Mouse (Mus musculus): Measurements from ENCODE around the gene Nell2. TPM values are rescaled to one million over a fixed set of nuclear protein-coding genes. Genes with fewer than 3 reads are reported as not detected.

Nell2 gene
- polyA plus RNA-seq, 1 experiment from 2014 or later: 14.3 TPM

GRCm38 (mm10) chr15:95316626-95317025, 211.7 kb downstream of the Nell2 start:
- no peak overlapping the region for H3K27ac ChIP-seq
- H3K27me3 ChIP-seq (replicated peaks): no peaks in the 10 kb centered on the region
- no peak overlapping the region for H3K4me3 ChIP-seq (replicated peaks)
- ATAC-seq (ENCODE audit: insufficient read depth, low FRiP score, low read depth): no peak
- H3K9me3 ChIP-seq: no peaks in the 10 kb centered on the region
- H3K36me3 ChIP-seq: no peaks in the 10 kb centered on the region
- H3K9ac ChIP-seq: no peak overlapping the region
- no peak overlapping the region for H3K4me2 ChIP-seq
- 53% methylated on average over 4 of the region's 4 CpGs for WGBS
- no peaks in the 10 kb centered on the region for H3K4me1 ChIP-seq

DNA sequence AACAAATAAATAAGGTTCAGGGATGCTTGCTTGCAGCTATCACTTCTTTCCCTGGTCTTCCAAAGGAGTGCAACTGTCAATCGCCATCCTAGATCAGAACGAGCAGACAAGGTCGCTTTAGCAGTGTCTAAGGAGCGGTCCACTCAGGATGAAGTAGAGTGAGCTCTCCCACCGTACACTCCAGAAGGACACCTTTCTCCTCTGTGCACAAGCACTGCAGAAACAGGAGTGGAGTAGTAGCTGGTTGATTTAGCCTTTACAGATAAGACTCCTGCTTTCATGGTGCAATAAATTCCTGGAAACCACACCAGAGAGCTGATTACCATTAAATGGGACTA, 213.6 kb downstream of the Nell2 start:
- WGBS: 93% methylated on average over 5 of the region's 5 CpGs
- no peak overlapping the region for H3K4me2 ChIP-seq
- no peak overlapping the region for H3K4me3 ChIP-seq (replicated peaks)
- H3K4me1 ChIP-seq: no peaks in the 10 kb centered on the region
- H3K9ac ChIP-seq: no peak overlapping the region
- H3K9me3 ChIP-seq: no peaks in the 10 kb centered on the region
- no peak for ATAC-seq (ENCODE audit: insufficient read depth, low FRiP score, low read depth)
- no peak overlapping the region for H3K27ac ChIP-seq
- H3K36me3 ChIP-seq: no peaks in the 10 kb centered on the region
- no peaks in the 10 kb centered on the region for H3K27me3 ChIP-seq (replicated peaks)

DNA sequence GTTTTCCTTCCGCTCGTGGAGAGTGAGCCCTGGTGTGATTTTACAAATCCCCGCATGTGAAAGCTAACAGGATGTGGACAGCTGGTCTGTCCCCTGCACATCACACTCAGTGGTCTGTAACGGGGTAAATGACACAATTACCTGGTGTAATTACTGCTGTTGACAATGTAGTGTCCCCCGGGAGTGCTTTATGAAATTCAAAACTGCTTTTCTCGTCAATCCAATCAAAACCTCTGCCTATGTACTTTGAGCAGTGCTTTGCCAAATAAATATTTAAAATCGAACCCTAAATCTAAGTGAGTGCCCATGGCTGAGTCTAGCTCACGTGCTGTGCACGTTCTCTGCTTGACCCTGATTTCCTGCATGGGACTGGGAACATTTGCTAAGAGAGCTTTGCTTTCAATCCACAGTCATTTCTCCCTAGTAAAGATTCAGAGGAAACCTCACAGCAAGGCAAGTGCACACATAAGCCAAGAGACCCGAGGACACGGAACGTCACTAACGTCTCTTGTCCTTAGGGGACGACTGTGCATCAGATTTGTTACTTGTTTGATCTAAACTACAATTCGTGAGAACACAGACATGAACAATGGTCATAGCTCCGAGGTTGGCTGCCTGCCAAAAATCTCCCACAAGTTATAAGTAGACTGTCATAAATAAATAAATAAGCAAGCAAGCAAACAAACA, 214.1 kb downstream of the Nell2 start:
- no peak for ATAC-seq (ENCODE audit: insufficient read depth, low FRiP score, low read depth)
- Histone ChIP-seq H3K27me3 (replicated peaks) (no peaks in the 10 kb centered on the region), H3K4me3 (replicated peaks) (no peak overlapping the region), H3K36me3 (no peaks in the 10 kb centered on the region), H3K27ac (no peak overlapping the region), H3K9me3 (no peaks in the 10 kb centered on the region), H3K9ac (no peak overlapping the region), H3K4me2 (no peak overlapping the region), H3K4me1 (no peaks in the 10 kb centered on the region)
- WGBS: 64% methylated on average over 16 of the region's 16 CpGs

DNA sequence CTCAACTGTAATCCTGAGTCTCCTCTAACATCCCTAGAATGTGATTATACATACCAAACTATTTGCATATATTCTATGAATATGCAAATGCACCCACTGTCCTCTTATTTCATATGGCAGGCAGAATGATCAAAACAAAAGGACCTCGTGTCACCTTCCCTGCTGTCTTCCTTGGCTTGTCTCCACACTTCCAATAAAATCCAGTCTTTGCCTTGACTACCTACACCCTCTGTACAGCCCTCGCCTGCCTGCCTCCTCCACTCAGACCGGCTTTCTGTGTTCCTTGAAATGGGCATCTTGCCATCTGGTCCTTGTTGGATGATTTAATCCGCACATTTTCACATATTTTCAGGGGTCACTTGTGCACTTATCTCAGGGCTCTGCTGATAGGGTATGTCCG, 215.1 kb downstream of the Nell2 start:
- H3K27me3 ChIP-seq (replicated peaks): no peaks in the 10 kb centered on the region
- no peaks in the 10 kb centered on the region for H3K9me3 ChIP-seq
- H3K4me1 ChIP-seq: no peaks in the 10 kb centered on the region
- H3K9ac ChIP-seq: no peak overlapping the region
- WGBS: 69% methylated on average over 5 of the region's 5 CpGs
- H3K4me2 ChIP-seq: no peak overlapping the region
- H3K4me3 ChIP-seq (replicated peaks): no peak overlapping the region
- no peak overlapping the region for H3K27ac ChIP-seq
- no peak for ATAC-seq (ENCODE audit: insufficient read depth, low FRiP score, low read depth)
- no peaks in the 10 kb centered on the region for H3K36me3 ChIP-seq

DNA sequence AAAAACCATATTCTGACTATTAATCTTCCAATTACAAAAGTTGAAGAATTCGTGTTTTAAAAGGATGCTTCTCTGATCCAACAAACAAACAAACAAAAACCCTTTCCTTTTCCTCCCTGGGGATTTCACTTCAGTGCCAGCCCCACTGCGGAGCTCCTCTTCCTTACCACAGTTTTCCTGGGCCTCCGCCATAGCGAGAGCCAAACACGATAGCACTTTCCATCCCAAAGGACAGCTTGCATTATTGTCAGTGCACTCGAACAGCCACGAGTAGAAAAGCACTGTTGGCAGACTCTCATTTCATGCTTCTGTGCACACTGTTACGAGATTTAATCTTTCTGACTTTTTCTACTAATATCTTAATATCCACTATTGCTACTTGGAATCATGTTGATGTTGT, 224.3 kb downstream of the Nell2 start:
- no peak for ATAC-seq (ENCODE audit: insufficient read depth, low FRiP score, low read depth)
- H3K36me3 ChIP-seq: no peaks in the 10 kb centered on the region
- 87% methylated on average over 8 of the region's 8 CpGs for WGBS
- no peak overlapping the region for H3K4me3 ChIP-seq (replicated peaks)
- no peaks in the 10 kb centered on the region for H3K4me1 ChIP-seq
- H3K9me3 ChIP-seq: no peaks in the 10 kb centered on the region
- H3K27ac ChIP-seq: no peak overlapping the region
- H3K4me2 ChIP-seq: no peak overlapping the region
- H3K27me3 ChIP-seq (replicated peaks): no peaks in the 10 kb centered on the region
- H3K9ac ChIP-seq: no peak overlapping the region

DNA sequence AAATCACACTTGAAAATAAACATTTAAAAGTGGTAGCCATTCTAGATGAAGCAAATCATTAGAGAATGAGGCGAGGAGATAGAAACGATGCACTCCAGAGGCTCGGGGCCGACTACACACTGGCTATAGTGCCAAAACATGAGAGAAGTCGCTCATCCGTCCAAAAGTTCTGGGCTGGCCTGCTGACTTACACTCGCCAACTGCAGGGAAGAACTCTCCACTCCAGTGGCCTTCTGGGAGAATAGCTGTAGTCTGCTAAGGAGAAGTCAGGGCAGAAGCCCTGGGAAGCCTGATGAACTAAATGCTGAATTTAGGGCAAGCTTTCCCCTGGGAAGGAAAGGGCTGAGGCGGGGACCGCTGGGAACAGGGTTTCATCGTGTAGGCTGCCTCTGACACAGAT, 231.8 kb downstream of the Nell2 start:
- Histone ChIP-seq H3K9me3 (no peaks in the 10 kb centered on the region), H3K4me1 (no peaks in the 10 kb centered on the region), H3K4me3 (replicated peaks) (no peak overlapping the region), H3K4me2 (no peak overlapping the region), H3K27me3 (replicated peaks) (no peaks in the 10 kb centered on the region), H3K9ac (no peak overlapping the region), H3K27ac (no peak overlapping the region), H3K36me3 (no peaks in the 10 kb centered on the region)
- no peak for ATAC-seq (ENCODE audit: insufficient read depth, low FRiP score, low read depth)
- WGBS: 92% methylated on average over 10 of the region's 10 CpGs

DNA sequence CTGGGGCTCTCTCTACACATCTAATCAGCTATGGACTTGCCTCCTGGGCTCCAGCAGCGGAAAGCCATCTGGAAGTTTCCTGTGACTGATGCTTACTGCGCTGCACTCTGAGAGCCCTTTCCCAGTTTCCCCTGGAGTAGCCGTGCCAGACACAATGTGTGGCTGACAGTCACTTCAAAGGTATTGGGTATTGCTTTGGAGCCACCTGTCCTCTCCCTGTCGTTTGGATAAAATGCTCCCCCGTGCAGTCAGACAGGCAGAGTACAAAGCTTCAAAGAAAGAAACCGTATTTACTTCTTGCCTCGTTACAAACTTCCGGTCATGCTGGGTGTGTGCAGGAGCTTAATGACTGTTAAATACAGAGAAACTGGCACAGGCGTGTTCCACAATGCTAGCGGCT, 239.3 kb downstream of the Nell2 start:
- no peak for ATAC-seq (ENCODE audit: insufficient read depth, low FRiP score, low read depth)
- Histone ChIP-seq H3K4me1 (no peaks in the 10 kb centered on the region), H3K9ac (no peak overlapping the region), H3K9me3 (no peaks in the 10 kb centered on the region), H3K27ac (no peak overlapping the region), H3K4me2 (no peak overlapping the region), H3K4me3 (replicated peaks) (no peak overlapping the region), H3K36me3 (no peaks in the 10 kb centered on the region), H3K27me3 (replicated peaks) (no peaks in the 10 kb centered on the region)
- WGBS: 58% methylated on average over 10 of the region's 10 CpGs

DNA sequence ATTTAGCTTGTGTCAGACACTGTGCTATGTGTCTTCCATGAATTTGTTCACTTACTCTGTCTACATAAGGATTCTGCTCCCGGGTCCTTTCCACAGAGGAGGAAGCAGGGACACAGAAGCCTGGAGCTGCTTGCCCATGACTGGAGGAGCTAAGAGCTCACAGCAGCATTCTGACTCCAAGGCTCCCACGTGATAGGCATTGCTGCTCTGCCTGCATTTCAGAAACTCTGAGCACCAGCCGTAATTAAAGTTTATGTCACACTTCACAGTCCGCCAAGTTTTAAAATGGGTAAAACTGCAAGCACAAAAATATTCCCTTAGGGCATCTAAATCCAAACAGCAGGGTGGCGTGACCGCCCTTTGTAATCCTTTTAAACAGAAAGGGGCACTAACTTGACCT, 243.2 kb downstream of the Nell2 start:
- ATAC-seq (ENCODE audit: insufficient read depth, low FRiP score, low read depth): no peak

DNA sequence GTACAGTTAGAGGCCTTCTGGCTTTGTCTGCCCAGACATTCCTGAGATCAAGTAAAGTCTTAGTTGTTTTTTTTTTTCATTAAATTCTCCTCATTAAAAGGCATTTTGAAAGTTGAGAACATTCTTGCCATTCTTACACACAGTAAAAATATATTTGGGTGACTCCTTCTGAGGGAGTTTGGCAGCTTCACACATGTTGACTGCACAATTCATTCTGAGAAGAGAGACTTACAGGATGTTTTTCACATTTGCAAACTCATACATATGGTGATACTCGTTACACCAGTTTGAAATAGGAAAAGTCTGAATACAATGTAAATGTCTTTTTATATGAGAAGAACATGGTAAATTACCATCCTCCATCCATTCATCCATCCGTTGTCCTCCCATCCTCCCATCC, 247.4 kb downstream of the Nell2 start:
- H3K27me3 ChIP-seq (replicated peaks): no peaks in the 10 kb centered on the region
- no peaks in the 10 kb centered on the region for H3K4me1 ChIP-seq
- H3K36me3 ChIP-seq: no peaks in the 10 kb centered on the region
- no peak overlapping the region for H3K9ac ChIP-seq
- 78% methylated on average over 2 of the region's 2 CpGs for WGBS
- H3K27ac ChIP-seq: no peak overlapping the region
- ATAC-seq (ENCODE audit: insufficient read depth, low FRiP score, low read depth): no peak
- no peaks in the 10 kb centered on the region for H3K9me3 ChIP-seq
- no peak overlapping the region for H3K4me2 ChIP-seq
- H3K4me3 ChIP-seq (replicated peaks): no peak overlapping the region

More for the DNA sequence above, 243.2 kb downstream of the Nell2 start:
- Histone ChIP-seq H3K9me3 (no peaks in the 10 kb centered on the region), H3K27me3 (replicated peaks) (no peaks in the 10 kb centered on the region), H3K4me3 (replicated peaks) (no peak overlapping the region), H3K4me1 (no peaks in the 10 kb centered on the region), H3K4me2 (no peak overlapping the region), H3K9ac (no peak overlapping the region), H3K27ac (no peak overlapping the region), H3K36me3 (no peaks in the 10 kb centered on the region)
- WGBS: 70% methylated on average over 6 of the region's 6 CpGs

DNA sequence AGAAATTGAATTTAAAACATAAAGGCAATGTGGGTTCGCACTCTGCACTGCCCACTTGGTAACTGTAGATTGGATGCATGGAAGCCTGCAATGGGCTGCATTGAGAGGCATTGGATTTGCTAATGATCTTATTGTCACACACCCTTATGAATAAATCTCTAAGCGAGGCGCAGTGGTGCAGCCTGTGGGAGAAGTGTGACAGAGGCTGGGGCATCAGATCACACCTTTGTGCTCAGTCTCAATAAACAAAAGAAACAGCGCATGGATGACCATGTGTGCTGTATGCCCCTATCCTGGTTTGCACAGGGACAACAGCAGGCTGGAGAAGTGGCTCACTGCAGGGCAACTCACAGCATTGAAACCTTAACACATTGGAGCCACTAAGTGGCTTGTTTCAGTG, 250.4 kb downstream of the Nell2 start:
- Histone ChIP-seq H3K4me1 (no peaks in the 10 kb centered on the region), H3K27me3 (replicated peaks) (no peaks in the 10 kb centered on the region), H3K4me3 (replicated peaks) (no peak overlapping the region), H3K4me2 (no peak overlapping the region), H3K9ac (no peak overlapping the region), H3K36me3 (no peaks in the 10 kb centered on the region), H3K9me3 (no peaks in the 10 kb centered on the region), H3K27ac (no peak overlapping the region)
- no peak for ATAC-seq (ENCODE audit: insufficient read depth, low FRiP score, low read depth)
- 89% methylated on average over 4 of the region's 4 CpGs for WGBS

DNA sequence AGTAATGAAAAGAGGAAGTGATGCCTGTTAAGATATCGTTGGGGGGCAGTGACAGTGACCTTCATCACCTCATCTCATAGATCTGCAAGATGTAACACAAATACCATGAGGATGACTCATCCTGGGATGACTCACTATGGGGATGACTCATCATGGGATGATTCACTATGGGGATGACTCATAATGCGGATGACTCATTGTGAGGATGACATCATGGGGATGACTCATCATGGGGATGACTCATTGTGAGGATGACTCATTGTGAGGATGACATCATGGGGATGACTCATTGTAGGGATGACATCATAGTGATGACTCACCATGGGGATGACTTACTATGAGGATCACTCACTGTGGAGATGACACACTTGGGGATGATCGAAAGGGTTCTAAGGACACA, 251.8 kb downstream of the Nell2 start:
- 89% methylated on average over 3 of the region's 3 CpGs for WGBS
- H3K4me2 ChIP-seq: no peak overlapping the region
- ATAC-seq (ENCODE audit: insufficient read depth, low FRiP score, low read depth): no peak

GRCm38 (mm10) chr15:95275553-95275952, 252.8 kb downstream of the Nell2 start:
- WGBS: 73% methylated on average over 5 of the region's 5 CpGs
- H3K4me2 ChIP-seq: no peak overlapping the region
- no peaks in the 10 kb centered on the region for H3K4me1 ChIP-seq
- no peak overlapping the region for H3K4me3 ChIP-seq (replicated peaks)
- no peak overlapping the region for H3K9ac ChIP-seq
- H3K36me3 ChIP-seq: no peaks in the 10 kb centered on the region
- no peak for ATAC-seq (ENCODE audit: insufficient read depth, low FRiP score, low read depth)
- H3K27ac ChIP-seq: no peak overlapping the region
- no peaks in the 10 kb centered on the region for H3K9me3 ChIP-seq
- no peaks in the 10 kb centered on the region for H3K27me3 ChIP-seq (replicated peaks)

More for the DNA sequence above, 251.8 kb downstream of the Nell2 start:
- Histone ChIP-seq H3K36me3 (no peaks in the 10 kb centered on the region), H3K9ac (no peak overlapping the region), H3K27me3 (replicated peaks) (no peaks in the 10 kb centered on the region), H3K4me1 (no peaks in the 10 kb centered on the region), H3K27ac (no peak overlapping the region), H3K4me3 (replicated peaks) (no peak overlapping the region), H3K9me3 (no peaks in the 10 kb centered on the region)

GRCm38 (mm10) chr15:95273236-95273635, 255.1 kb downstream of the Nell2 start:
- 77% methylated on average over 3 of the region's 3 CpGs for WGBS
- ATAC-seq (ENCODE audit: insufficient read depth, low FRiP score, low read depth): no peak
- H3K27ac ChIP-seq: no peak overlapping the region

More at GRCm38 (mm10) chr15:95273236-95273635, 255.1 kb downstream of the Nell2 start:
- Histone ChIP-seq H3K9ac (no peak overlapping the region), H3K4me2 (no peak overlapping the region), H3K36me3 (no peaks in the 10 kb centered on the region), H3K9me3 (no peaks in the 10 kb centered on the region), H3K4me1 (no peaks in the 10 kb centered on the region), H3K4me3 (replicated peaks) (no peak overlapping the region), H3K27me3 (replicated peaks) (no peaks in the 10 kb centered on the region)

Data from stomach, embryonic 15.5 days (tissue).